Mouse (Mus musculus) monocyte, adult 2 months (primary cell): ENCODE data around the gene Rel.

ENCODE experiments used
- DNase-seq, 2 experiments: peaks; one replicate each; pipeline ENCODE4 v3.0.0; 2022; ENCODE audit warnings: low spot score in 2 of 2, low read depth in 1 of 2

Rel gene

GRCm38 (mm10) chr11:23746102-23746501 lies 24.7 kb downstream of the Rel start:
- no peak for DNase-seq

- DNase-seq: no peak
Measured at GRCm38 (mm10) chr11:23744352-23744751, 26.4 kb downstream of the Rel start.

- no peak for DNase-seq
Measured at GRCm38 (mm10) chr11:23741386-23741785, 29.4 kb downstream of the Rel start.

- no peak for DNase-seq
Measured at GRCm38 (mm10) chr11:23740895-23741294, 29.9 kb downstream of the Rel start.

GRCm38 (mm10) chr11:23735820-23736470 lies 34.8 kb downstream of the Rel start:
- no peak for DNase-seq

GRCm38 (mm10) chr11:23734749-23735286 lies 36.0 kb downstream of the Rel start:
- no peak for DNase-seq

GRCm38 (mm10) chr11:23732840-23733239 lies 37.9 kb downstream of the Rel start:
- no peak for DNase-seq

GRCm38 (mm10) chr11:23730120-23730519 lies 40.6 kb downstream of the Rel start:
- DNase-seq: no peak

- no peak for DNase-seq
Measured at GRCm38 (mm10) chr11:23728186-23728585, 42.6 kb downstream of the Rel start.

GRCm38 (mm10) chr11:23726441-23726840 lies 44.3 kb downstream of the Rel start:
- DNase-seq: no peak

- DNase-seq: no peak
Measured at GRCm38 (mm10) chr11:23725850-23726249, 44.9 kb downstream of the Rel start.

GRCm38 (mm10) chr11:23722326-23722725 lies 48.4 kb downstream of the Rel start:
- no peak for DNase-seq

- DNase-seq: no peak
Measured at GRCm38 (mm10) chr11:23719825-23720224, 50.9 kb downstream of the Rel start.

GRCm38 (mm10) chr11:23718856-23719255 lies 51.9 kb downstream of the Rel start:
- DNase-seq: no peak

- no peak for DNase-seq
Measured at GRCm38 (mm10) chr11:23712299-23712698, 58.5 kb downstream of the Rel start.

- no peak for DNase-seq
Measured at GRCm38 (mm10) chr11:23704604-23705294, 66.0 kb downstream of the Rel start.

- DNase-seq: no peak
Measured at GRCm38 (mm10) chr11:23701831-23702230, 68.9 kb downstream of the Rel start.

GRCm38 (mm10) chr11:23699414-23700095 lies 71.2 kb downstream of the Rel start:
- no peak for DNase-seq

- DNase-seq: no peak
Measured at GRCm38 (mm10) chr11:23698526-23698925, 72.2 kb downstream of the Rel start.

- no peak for DNase-seq
Measured at GRCm38 (mm10) chr11:23695847-23696246, 74.9 kb downstream of the Rel start.

- no peak for DNase-seq
Measured at GRCm38 (mm10) chr11:23693286-23693685, 77.5 kb downstream of the Rel start.

- DNase-seq: no peak
Measured at GRCm38 (mm10) chr11:23688060-23688459, 82.7 kb downstream of the Rel start.
